Mouse (Mus musculus): Measurements from ENCODE around the gene Fgfbp3.
"Not testable (repeated sequence)": the region's sequence is repeated elsewhere in the genome, so short reads cannot be mapped to it uniquely, and the experiment has no call there.

The Fgfbp3 gene

GRCm38 (mm10) chr19:36919466-36919865 is at the start of gene Fgfbp3:
Gene Fgfbp3 (minus strand): TSS chr19:36919615.
- no peak for DNase-seq

- not testable (repeated sequence) for DNase-seq
Observed at GRCm38 (mm10) chr19:36962544-36963260, 43.3 kb upstream of the Fgfbp3 start.

- DNase-seq, result no peak
Observed at GRCm38 (mm10) chr19:36961320-36961719, 41.9 kb upstream of the Fgfbp3 start.

GRCm38 (mm10) chr19:36958331-36958730 is 38.9 kb upstream of the Fgfbp3 start:
- DNase-seq, result no peak

- DNase-seq, result no peak
Observed at GRCm38 (mm10) chr19:36953637-36954206, 34.3 kb upstream of the Fgfbp3 start.

- DNase-seq, result no peak
Observed at GRCm38 (mm10) chr19:36940064-36940463, 20.6 kb upstream of the Fgfbp3 start.

- DNase-seq, result no peak
Observed at GRCm38 (mm10) chr19:36938008-36938407, 18.6 kb upstream of the Fgfbp3 start.

- DNase-seq, result no peak
Observed at GRCm38 (mm10) chr19:36936285-36936684, 16.9 kb upstream of the Fgfbp3 start.

- no peak for DNase-seq
Observed at GRCm38 (mm10) chr19:36932613-36933012, 13.2 kb upstream of the Fgfbp3 start.

- DNase-seq, result no peak
Observed at GRCm38 (mm10) chr19:36932097-36932496, 12.7 kb upstream of the Fgfbp3 start.

GRCm38 (mm10) chr19:36929816-36930215 is 10.4 kb upstream of the Fgfbp3 start:
- no peak for DNase-seq

- no peak for DNase-seq
Observed at GRCm38 (mm10) chr19:36927800-36928361, 8.5 kb upstream of the Fgfbp3 start.

- no peak for DNase-seq
Observed at GRCm38 (mm10) chr19:36926553-36927236, 7.3 kb upstream of the Fgfbp3 start.

- DNase-seq, result peak; percentile 77 to 86
Observed at GRCm38 (mm10) chr19:36925671-36926552, 6.5 kb upstream of the Fgfbp3 start, which contains the start of gene Btaf1. Gene Btaf1 (plus strand): TSS chr19:36926079.

- no peak for DNase-seq
Observed at GRCm38 (mm10) chr19:36922936-36923335, 3.5 kb upstream of the Fgfbp3 start.

GRCm38 (mm10) chr19:36922015-36922414 is 2.6 kb upstream of the Fgfbp3 start:
- DNase-seq, result no peak

- peak; percentile 82 to 84 for DNase-seq
Observed at GRCm38 (mm10) chr19:36918441-36919301, 744 bp downstream of the Fgfbp3 start.

- DNase-seq, result no peak
Observed at GRCm38 (mm10) chr19:36916876-36917389, 2.5 kb downstream of the Fgfbp3 start.

GRCm38 (mm10) chr19:36916206-36916605 is 3.2 kb downstream of the Fgfbp3 start:
- DNase-seq, result no peak

GRCm38 (mm10) chr19:36913064-36913463 is 6.4 kb downstream of the Fgfbp3 start:
- DNase-seq, result no peak

- no peak for DNase-seq
Observed at GRCm38 (mm10) chr19:36910424-36911045, 8.9 kb downstream of the Fgfbp3 start.
